In the genomic region with DNA sequence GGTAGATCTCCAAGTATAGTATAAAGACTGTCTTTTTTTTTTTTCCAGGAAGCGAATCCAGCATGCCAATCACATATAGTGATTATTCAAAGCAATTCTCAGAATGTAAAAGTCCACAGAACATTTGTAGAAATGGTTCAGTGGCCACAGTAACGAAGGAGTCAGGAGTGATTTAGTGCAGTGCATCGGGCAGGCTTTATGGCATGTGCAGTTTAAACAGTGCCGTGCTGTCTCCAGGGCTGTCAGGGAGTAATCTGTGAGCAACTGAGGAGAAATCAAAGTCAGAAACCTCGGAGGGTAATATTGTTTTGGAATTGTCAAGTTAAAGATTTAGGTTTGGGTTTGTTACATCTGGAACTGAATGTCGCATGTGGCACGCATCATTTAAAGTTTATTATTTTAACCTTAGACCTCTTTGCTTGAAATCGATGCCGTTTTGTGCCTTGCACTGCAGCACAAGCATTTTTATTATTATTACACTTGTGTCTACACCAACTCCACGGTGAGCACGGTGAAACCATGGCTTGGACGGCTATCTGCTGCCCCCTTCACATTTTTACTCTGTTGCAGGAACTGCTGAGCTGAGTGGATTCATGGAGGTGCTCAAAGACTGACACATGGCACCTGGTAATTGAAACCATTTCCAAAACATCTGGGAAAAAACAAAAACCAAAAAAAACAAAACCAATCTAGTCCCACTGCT, we compare ENCODE assay signal across 15 mouse cellular contexts.
DNase-seq lines count a peak whose midpoint lies in the region; ATAC-seq and TF ChIP-seq lines count a peak whose summit lies in the region.
"Had no signal": no experiment of that assay in that cellular context is flagged by ENCODE, and none has a peak within 500 bp of the region (broad histone marks: within the 10 kb centered on the region; RNA-seq: fewer than 3 reads in every experiment).

No protein-coding gene starts in this region.

- H3K4me2 ChIP-seq in neural tube, embryonic 15.5 days = peak overlapping the region; percentile 33
- H3K4me2 ChIP-seq: midbrain, embryonic 12.5 days had no signal

- H3K36me3 ChIP-seq in neural tube, embryonic 15.5 days = no peaks in the 10 kb centered on the region
- H3K36me3 ChIP-seq: midbrain, embryonic 12.5 days had no signal

- H3K27me3 ChIP-seq in neural tube, embryonic 15.5 days (replicated peaks) = no peaks in the 10 kb centered on the region
- H3K27me3 ChIP-seq: midbrain, embryonic 12.5 days had no signal

- WGBS in neural tube, embryonic 15.5 days = 34% methylated on average over 12 of the region's 12 CpGs

- no peak for ATAC-seq in neural tube, embryonic 15.5 days (ENCODE audit: low FRiP score)
- ATAC-seq in cerebellum, adult (ENCODE audit: insufficient number of reproducible peaks, low FRiP score, low TSS enrichment) = no peak
- ATAC-seq: forebrain, embryonic 14.5 days had no signal

- H3K4me1 ChIP-seq in neural tube, embryonic 15.5 days = no peaks in the 10 kb centered on the region; the same call in 1 of the 2 replicates
- H3K4me1 ChIP-seq: midbrain, embryonic 12.5 days had no signal

- H3K27ac ChIP-seq in layer of hippocampus, adult 2 months = no peak overlapping the region
- H3K27ac ChIP-seq in neural tube, embryonic 15.5 days (replicated peaks) = no peak overlapping the region
- H3K27ac ChIP-seq: midbrain, embryonic 12.5 days had no signal

- TF ChIP-seq CTCF in layer of hippocampus, adult 2 months (conservative IDR thresholded peaks at IDR 0.05) = 0 out of 2 replicates have a peak, but pooled peaks have one; percentile 15

- H3K9ac ChIP-seq in neural tube, embryonic 15.5 days (replicated peaks) = no peak overlapping the region
- H3K9ac ChIP-seq: midbrain, embryonic 12.5 days had no signal

- DNase-seq in layer of hippocampus, adult 2 months (ENCODE audit: low spot score in 2 of 2) = no peak
- no peak for DNase-seq in layer of hippocampus, adult 18-20 months (ENCODE audit: low spot score in 2 of 2)
- DNase-seq in embryo, embryonic 9.5 days (ENCODE audit: extremely low spot score) = peak; percentile 18
- peak; percentile 31 for DNase-seq in hindlimb bud, embryonic 11.5 days (ENCODE audit: extremely low spot score, low read depth, low spot score)
- no peak for DNase-seq in right cerebral cortex, adult 18-20 months
- DNase-seq: adrenal gland, postnatal 10 days; cerebellum, postnatal 10 days; heart, adult 11 months; kidney, adult 18-20 months; lung, postnatal 36 days; right cerebral cortex, postnatal 4 days had no signal

- H3K9me3 ChIP-seq in neural tube, embryonic 15.5 days (replicated peaks) = no peaks in the 10 kb centered on the region
- H3K9me3 ChIP-seq: midbrain, embryonic 12.5 days had no signal

- no peak overlapping the region for H3K4me3 ChIP-seq in layer of hippocampus, adult 2 months
- no peak overlapping the region for H3K4me3 ChIP-seq in neural tube, embryonic 15.5 days (replicated peaks)
- H3K4me3 ChIP-seq: midbrain, embryonic 12.5 days had no signal

Comparison
In these comparisons a context has a peak if more than half of its experiments do, and no peak if none do; other contexts are left out.
1. DNase-seq: peak in embryo, embryonic 9.5 days (single experiment) and hindlimb bud, embryonic 11.5 days (single experiment); none in layer of hippocampus, adult 2 months (0 of 2), layer of hippocampus, adult 18-20 months (0 of 2) and right cerebral cortex, adult 18-20 months (single experiment).